Mouse (Mus musculus): ENCODE measurements around the gene Ess2.

Gene Ess2

DNA sequence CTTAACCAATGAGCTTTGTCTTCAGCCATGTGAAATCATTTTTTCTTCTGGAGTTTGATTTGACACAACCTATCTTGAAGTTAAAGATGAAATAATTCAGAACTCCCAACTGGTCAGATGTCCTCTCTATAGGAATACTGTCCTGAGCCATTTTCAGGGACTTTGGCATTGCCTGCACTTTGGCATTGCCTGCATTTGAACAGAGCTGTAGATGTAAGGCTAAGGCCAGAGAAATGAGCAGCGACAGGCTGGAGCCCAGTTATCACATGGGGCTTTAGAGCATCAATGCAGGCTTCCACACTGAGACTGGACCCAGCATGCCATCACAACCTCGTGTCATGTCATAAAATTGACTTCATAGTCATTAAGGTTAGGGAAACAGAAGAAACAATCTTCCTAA, 57.9 kb downstream of the Ess2 start:
- DNase-seq (ENCODE audit: low spot score) = no peak

DNA sequence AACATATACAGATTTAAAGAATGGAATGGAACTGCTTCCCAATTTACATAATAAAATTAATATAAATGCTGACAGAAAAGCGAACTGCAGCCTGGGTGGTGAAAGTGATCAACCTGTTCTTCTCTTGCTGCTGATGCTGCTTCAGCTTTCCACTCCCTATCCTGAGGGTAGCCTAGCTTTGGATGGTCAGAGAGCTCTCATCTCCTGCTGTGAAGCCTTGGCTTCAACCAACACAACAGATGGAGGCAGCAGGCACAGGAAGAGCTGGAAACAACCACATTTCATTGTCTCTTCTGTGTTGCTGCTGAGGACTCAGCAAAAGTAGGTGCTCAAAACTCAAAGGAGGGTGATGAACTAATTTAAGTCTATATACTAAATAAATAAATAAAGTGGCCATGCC, 59.3 kb downstream of the Ess2 start:
- DNase-seq (ENCODE audit: low spot score) = no peak

DNA sequence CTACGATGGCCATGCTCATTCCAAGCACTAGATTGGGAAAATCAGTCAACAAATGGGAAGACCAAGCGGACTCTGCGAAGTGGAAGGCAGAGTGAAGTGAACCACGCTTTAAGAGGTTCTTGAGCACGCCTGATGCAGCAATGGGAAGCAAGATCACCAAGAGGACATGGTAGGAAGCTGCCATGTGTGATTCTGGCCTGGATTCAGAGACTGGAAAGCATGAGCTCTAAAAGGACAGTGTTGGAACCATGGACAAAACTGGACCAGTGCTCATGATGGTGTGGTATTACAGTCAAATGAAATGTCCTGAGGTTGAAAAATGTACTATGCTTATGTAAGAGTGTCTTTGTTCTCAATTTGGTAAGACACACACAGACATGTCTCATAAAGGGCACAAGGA, 59.8 kb downstream of the Ess2 start:
- no peak for DNase-seq (ENCODE audit: low spot score)
